Mouse (Mus musculus) liver, embryonic 12.5 days (tissue): ENCODE measurements around the gene Itga5. TPM values are rescaled to one million over a fixed set of nuclear protein-coding genes. Genes with fewer than 3 reads are reported as not detected.

Experiments
- ATAC-seq: fragments of 200-750 bp; cut with Nextera tagmentation; 2 replicates; pipeline ENCODE4 v1.8.0; 2017; ENCODE audit warnings: moderate number of reproducible peaks, mild to moderate bottlenecking, moderate library complexity
- H3K27ac ChIP-seq: fragments of 300-500 bp; sonication (generic); 2 replicates; pipeline ENCODE4 v1.5.1; 2016; ENCODE audit warnings: mild to moderate bottlenecking
- H3K27me3 ChIP-seq: fragments of 300-500 bp; sonication (generic); replicated peaks from 2 replicates; pipeline ENCODE4 v1.6.1; 2016; ENCODE audit warnings: mild to moderate bottlenecking, moderate library complexity
- H3K36me3 ChIP-seq: fragments of 300-500 bp; sonication (generic); 2 replicates; pipeline ENCODE4 v1.6.1; 2016; ENCODE audit warnings: mild to moderate bottlenecking, moderate library complexity
- H3K4me1 ChIP-seq: fragments of 300-500 bp; sonication (generic); 2 replicates; pipeline ENCODE4 v1.6.1; 2016
- H3K4me2 ChIP-seq: fragments of 300-500 bp; sonication (generic); 2 replicates; pipeline ENCODE4 v1.6.1; 2016; ENCODE audit warnings: mild to moderate bottlenecking, moderate library complexity
- H3K4me3 ChIP-seq: fragments of 300-500 bp; sonication (generic); 2 replicates; pipeline ENCODE4 v1.5.1; 2016; ENCODE audit warnings: mild to moderate bottlenecking, moderate library complexity
- H3K9ac ChIP-seq: fragments of 300-500 bp; sonication (generic); 2 replicates; pipeline ENCODE4 v1.6.1; 2016; ENCODE audit warnings: mild to moderate bottlenecking, moderate library complexity
- H3K9me3 ChIP-seq: fragments of 300-500 bp; sonication (generic); replicated peaks from 2 replicates; pipeline ENCODE4 v1.6.1; 2016; ENCODE audit warnings: mild to moderate bottlenecking, moderate library complexity
- WGBS: fragments of 180-500 bp; shearing (Covaris S2); methylation state at CpG from one replicate; pipeline ENCODE4 v1.1.7; 2016; ENCODE audit not compliant: insufficient replicate concordance; 5-methylcytosine and 5-hydroxymethylcytosine counted together
- polyA plus RNA-seq: library from polyadenylated mRNA; unstranded; fragments of >200 nt; fragmentation: Nextera tagmentation; extraction: Ambion mirVana; gene quantifications from 2 replicates; pipeline ENCODE4 v1.2.1, GENCODE M21; 2016

Gene Itga5
- polyA plus RNA-seq, 1 experiment from 2014 or later: 23.2 TPM

GRCm38 (mm10) chr15:103317120-103317519 is 49.4 kb downstream of the Itga5 start:
- no peak overlapping the region for H3K4me3 ChIP-seq
- no peaks in the 10 kb centered on the region for H3K27me3 ChIP-seq
- H3K4me1 ChIP-seq: peaks cover 76% of the 10 kb centered on the region
- no peak overlapping the region for H3K9ac ChIP-seq
- H3K36me3 ChIP-seq: peaks cover 54% of the 10 kb centered on the region
- H3K9me3 ChIP-seq: no peaks in the 10 kb centered on the region
- H3K27ac ChIP-seq: no peak overlapping the region
- H3K4me2 ChIP-seq: no peak overlapping the region
- ATAC-seq: no peak

GRCm38 (mm10) chr15:103315979-103316776 is 50.4 kb downstream of the Itga5 start:
- 81% methylated on average over 10 of the region's 10 CpGs for WGBS
- no peak overlapping the region for H3K27ac ChIP-seq
- H3K9ac ChIP-seq: no peak overlapping the region
- ATAC-seq: no peak
- H3K4me3 ChIP-seq: no peak overlapping the region
- H3K27me3 ChIP-seq: no peaks in the 10 kb centered on the region
- peaks cover 68% of the 10 kb centered on the region for H3K4me1 ChIP-seq
- no peaks in the 10 kb centered on the region for H3K9me3 ChIP-seq
- H3K4me2 ChIP-seq: no peak overlapping the region
- H3K36me3 ChIP-seq: peaks cover 50% of the 10 kb centered on the region

- H3K4me3 ChIP-seq: no peak overlapping the region
- WGBS: 27% methylated on average over 17 of the region's 18 CpGs
Measured at GRCm38 (mm10) chr15:103315011-103315502, 51.5 kb downstream of the Itga5 start.

GRCm38 (mm10) chr15:103314181-103314580 is 52.4 kb downstream of the Itga5 start:
- Histone ChIP-seq H3K4me3 (no peak overlapping the region), H3K4me2 (peak overlapping the region; percentile 49; the same call in 1 of the 2 replicates)
- ATAC-seq: no peak

More at GRCm38 (mm10) chr15:103315011-103315502, 51.5 kb downstream of the Itga5 start:
- Histone ChIP-seq H3K9ac (0 out of 2 replicates have a peak overlapping the region, but pooled peaks have one; percentile 9), H3K4me1 (peaks cover 64% of the 10 kb centered on the region), H3K27ac (no peak overlapping the region), H3K9me3 (no peaks in the 10 kb centered on the region), H3K36me3 (peaks cover 47% of the 10 kb centered on the region), H3K27me3 (no peaks in the 10 kb centered on the region), H3K4me2 (peak overlapping the region; percentile 49)
- peak; percentile 44 for ATAC-seq

GRCm38 (mm10) chr15:103313495-103314095 is 53.0 kb downstream of the Itga5 start:
- Histone ChIP-seq H3K9me3 (no peaks in the 10 kb centered on the region), H3K4me2 (0 out of 2 replicates have a peak overlapping the region, but pooled peaks have one; percentile 14), H3K27ac (no peak overlapping the region), H3K4me3 (no peak overlapping the region), H3K36me3 (peaks cover 37% of the 10 kb centered on the region), H3K27me3 (peaks cover 10% of the 10 kb centered on the region), H3K9ac (no peak overlapping the region), H3K4me1 (peaks cover 71% of the 10 kb centered on the region)
- 27% methylated on average over 18 of the region's 18 CpGs for WGBS
- no peak for ATAC-seq

More at GRCm38 (mm10) chr15:103314181-103314580, 52.4 kb downstream of the Itga5 start:
- Histone ChIP-seq H3K27ac (no peak overlapping the region), H3K9me3 (no peaks in the 10 kb centered on the region), H3K27me3 (peaks cover 4% of the 10 kb centered on the region), H3K36me3 (peaks cover 43% of the 10 kb centered on the region), H3K9ac (no peak overlapping the region), H3K4me1 (peaks cover 68% of the 10 kb centered on the region)
- 61% methylated on average over 22 of the region's 22 CpGs for WGBS

- H3K9ac ChIP-seq: no peak within 1 kb of the TSS
- H3K4me3 ChIP-seq: no peak within 1 kb of the TSS
- peaks cover 6% of the 10 kb centered on the region for H3K36me3 ChIP-seq
- ATAC-seq: no peak
- H3K4me2 ChIP-seq: no peak within 1 kb of the TSS
- H3K27ac ChIP-seq: no peak within 1 kb of the TSS
- H3K4me1 ChIP-seq: peaks cover 69% of the 10 kb centered on the region
- H3K27me3 ChIP-seq: peaks cover 30% of the 10 kb centered on the region
- H3K9me3 ChIP-seq: no peaks in the 10 kb centered on the region
- 19% methylated on average over 6 of the region's 6 CpGs for WGBS
Measured at GRCm38 (mm10) chr15:103310365-103310910, 56.1 kb downstream of the Itga5 start, which contains the start of gene Gpr84. Gpr84 (minus strand) TSS chr15:103310612.

GRCm38 (mm10) chr15:103308876-103309580 is 57.5 kb downstream of the Itga5 start:
- peaks cover 70% of the 10 kb centered on the region for H3K4me1 ChIP-seq
- no peaks in the 10 kb centered on the region for H3K9me3 ChIP-seq
- H3K4me2 ChIP-seq: peak overlapping the region; percentile 49
- peaks cover 44% of the 10 kb centered on the region for H3K27me3 ChIP-seq
- ATAC-seq: no peak
- H3K27ac ChIP-seq: no peak overlapping the region
- H3K4me3 ChIP-seq: 0 out of 2 replicates have a peak overlapping the region, but pooled peaks have one; percentile 8
- peak overlapping the region; percentile 28; the same call in 1 of the 2 replicates for H3K9ac ChIP-seq
- H3K36me3 ChIP-seq: no peaks in the 10 kb centered on the region
- 56% methylated on average over 26 of the region's 26 CpGs for WGBS

- no peak for ATAC-seq
- Histone ChIP-seq H3K27me3 (peaks cover 52% of the 10 kb centered on the region), H3K27ac (no peak overlapping the region), H3K9ac (peak overlapping the region; percentile 28; the same call in 1 of the 2 replicates), H3K4me3 (0 out of 2 replicates have a peak overlapping the region, but pooled peaks have one; percentile 8), H3K4me2 (peak overlapping the region; percentile 49), H3K9me3 (no peaks in the 10 kb centered on the region), H3K36me3 (no peaks in the 10 kb centered on the region), H3K4me1 (peaks cover 70% of the 10 kb centered on the region)
- WGBS: 33% methylated on average over 28 of the region's 28 CpGs
Measured at GRCm38 (mm10) chr15:103308056-103308875, 58.3 kb downstream of the Itga5 start.

GRCm38 (mm10) chr15:103307125-103307524 is 59.4 kb downstream of the Itga5 start:
- no peak overlapping the region for H3K27ac ChIP-seq
- H3K36me3 ChIP-seq: no peaks in the 10 kb centered on the region
- no peak for ATAC-seq
- H3K4me3 ChIP-seq: no peak overlapping the region
- H3K9me3 ChIP-seq: no peaks in the 10 kb centered on the region
- under 1% methylated on average over 7 of the region's 7 CpGs for WGBS
- H3K9ac ChIP-seq: no peak overlapping the region
- peak overlapping the region; percentile 32; the same call in 1 of the 2 replicates for H3K4me2 ChIP-seq
- peaks cover 69% of the 10 kb centered on the region for H3K4me1 ChIP-seq
- peaks cover 63% of the 10 kb centered on the region for H3K27me3 ChIP-seq

GRCm38 (mm10) chr15:103305792-103306645 is 60.5 kb downstream of the Itga5 start:
- H3K4me3 ChIP-seq: peak overlapping the region; percentile 61
- peaks cover 79% of the 10 kb centered on the region for H3K4me1 ChIP-seq
- H3K36me3 ChIP-seq: no peaks in the 10 kb centered on the region
- ATAC-seq: no peak
- H3K9ac ChIP-seq: peak overlapping the region; percentile 51
- WGBS: 34% methylated on average over 8 of the region's 8 CpGs
- peak overlapping the region; percentile 77 for H3K27ac ChIP-seq
- peak overlapping the region; percentile 98 for H3K4me2 ChIP-seq
- H3K27me3 ChIP-seq: peaks cover 69% of the 10 kb centered on the region
- no peaks in the 10 kb centered on the region for H3K9me3 ChIP-seq
